Mouse (Mus musculus): ENCODE measurements around the gene Olfr228. TPM values are rescaled to one million over a fixed set of nuclear protein-coding genes. Genes with fewer than 3 reads are reported as not detected.
A peak's percentile ranks its signal among the peaks of the same experiment; 100 is the strongest.
"Not testable (repeated sequence)": the region's sequence is repeated elsewhere in the genome, so short reads cannot be mapped to it uniquely, and the experiment has no call there.

Gene Olfr228
- not detected in 2 replicates for polyA plus RNA-seq (2014; fragmentation: Nextera tagmentation; extraction: Ambion mirVana)

- no peaks in the 10 kb centered on the region for H3K27me3 ChIP-seq (ENCODE audit: control insufficient read depth, insufficient read depth, low read length)
- H3K36me3 ChIP-seq (ENCODE audit: control insufficient read depth, insufficient read depth, low read length), result no peaks in the 10 kb centered on the region
- no peak within 1 kb of the TSS for H3K4me3 ChIP-seq (ENCODE audit: low read depth, low read length)
- no peak within 1 kb of the TSS for H3K4me2 ChIP-seq (ENCODE audit: low read depth)
- H3K9ac ChIP-seq (ENCODE audit: low read length), result no peak within 1 kb of the TSS
- WGBS, result 60% methylated on average over 1 of the region's 1 CpGs
- H3K27ac ChIP-seq (ENCODE audit: low read depth, low read length), result no peak within 1 kb of the TSS
- no peak for DNase-seq (ENCODE audit: low spot score)
- no peaks in the 10 kb centered on the region for H3K9me3 ChIP-seq (ENCODE audit: control insufficient read depth, low read length)
- no peak for ATAC-seq (ENCODE audit: insufficient read depth, low FRiP score, low TSS enrichment)
- no peaks in the 10 kb centered on the region for H3K4me1 ChIP-seq (ENCODE audit: control insufficient read depth, insufficient read depth, low read length)
Observed at GRCm38 (mm10) chr2:86487286-86487685, at the start of gene Olfr228. TSS of gene Olfr228 (minus strand) at chr2:86487386.

DNA sequence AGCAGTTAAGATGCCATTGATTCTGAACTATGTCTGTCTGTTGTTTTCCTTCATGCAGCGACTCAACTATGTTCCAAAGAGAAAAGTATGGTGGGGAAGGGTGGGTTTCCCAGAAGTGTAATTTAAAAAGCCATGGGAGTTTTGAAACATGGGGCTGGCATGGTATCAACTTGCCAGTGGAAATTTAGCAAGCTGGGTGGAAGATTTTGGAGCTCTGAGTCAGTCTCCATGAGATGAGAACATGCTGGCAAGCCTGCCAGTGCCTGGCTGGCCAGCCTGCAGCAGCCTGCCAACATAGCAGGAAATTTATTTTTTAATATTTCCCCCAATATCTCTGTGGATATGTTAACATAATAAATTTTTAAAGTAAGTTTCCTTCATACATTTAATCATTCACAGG is 43.8 kb upstream of the Olfr228 start:
- no peak for ATAC-seq (ENCODE audit: insufficient read depth, low FRiP score, low TSS enrichment)
- no peaks in the 10 kb centered on the region for H3K9me3 ChIP-seq (ENCODE audit: control insufficient read depth, low read length)
- no peak for DNase-seq (ENCODE audit: low spot score)
- 73% methylated on average over 1 of the region's 1 CpGs for WGBS
- H3K27me3 ChIP-seq (ENCODE audit: control insufficient read depth, insufficient read depth, low read length), result no peaks in the 10 kb centered on the region
- no peaks in the 10 kb centered on the region for H3K36me3 ChIP-seq (ENCODE audit: control insufficient read depth, insufficient read depth, low read length)
- no peak overlapping the region for H3K27ac ChIP-seq (ENCODE audit: low read depth, low read length)
- H3K4me1 ChIP-seq (ENCODE audit: control insufficient read depth, insufficient read depth, low read length), result no peaks in the 10 kb centered on the region
- no peak overlapping the region for H3K4me2 ChIP-seq (ENCODE audit: low read depth)
- no peak overlapping the region for H3K9ac ChIP-seq (ENCODE audit: low read length)
- H3K4me3 ChIP-seq (ENCODE audit: low read depth, low read length), result no peak overlapping the region

- H3K9me3 ChIP-seq (ENCODE audit: control insufficient read depth, low read length), result no peaks in the 10 kb centered on the region
- WGBS, result 93% methylated on average over 1 of the region's 1 CpGs
- no peaks in the 10 kb centered on the region for H3K36me3 ChIP-seq (ENCODE audit: control insufficient read depth, insufficient read depth, low read length)
- H3K4me3 ChIP-seq (ENCODE audit: low read depth, low read length), result no peak within 1 kb of the TSS
- no peaks in the 10 kb centered on the region for H3K27me3 ChIP-seq (ENCODE audit: control insufficient read depth, insufficient read depth, low read length)
- no peak within 1 kb of the TSS for H3K9ac ChIP-seq (ENCODE audit: low read length)
- no peak within 1 kb of the TSS for H3K27ac ChIP-seq (ENCODE audit: low read depth, low read length)
- ATAC-seq (ENCODE audit: insufficient read depth, low FRiP score, low TSS enrichment) (no peak), DNase-seq (ENCODE audit: low spot score) (no peak)
- no peak within 1 kb of the TSS for H3K4me2 ChIP-seq (ENCODE audit: low read depth)
- H3K4me1 ChIP-seq (ENCODE audit: control insufficient read depth, insufficient read depth, low read length), result no peaks in the 10 kb centered on the region
Observed at GRCm38 (mm10) chr2:86508161-86508560, 21.0 kb upstream of the Olfr228 start, which contains the start of gene Olfr1076. TSS of gene Olfr1076 (plus strand) at chr2:86508461.

- DNase-seq (ENCODE audit: low spot score) (peak; percentile 73), ATAC-seq (ENCODE audit: insufficient read depth, low FRiP score, low TSS enrichment) (peak; percentile 89; the same call in 1 of the 2 replicates)
- Histone ChIP-seq H3K36me3 (ENCODE audit: control insufficient read depth, insufficient read depth, low read length) (no peaks in the 10 kb centered on the region), H3K4me3 (ENCODE audit: low read depth, low read length) (no peak overlapping the region), H3K9ac (ENCODE audit: low read length) (no peak overlapping the region), H3K4me2 (ENCODE audit: low read depth) (no peak overlapping the region), H3K27me3 (ENCODE audit: control insufficient read depth, insufficient read depth, low read length) (no peaks in the 10 kb centered on the region), H3K27ac (ENCODE audit: low read depth, low read length) (no peak overlapping the region), H3K9me3 (ENCODE audit: control insufficient read depth, low read length) (no peaks in the 10 kb centered on the region), H3K4me1 (ENCODE audit: control insufficient read depth, insufficient read depth, low read length) (no peaks in the 10 kb centered on the region)
- WGBS, result 40% methylated on average over 10 of the region's 10 CpGs
Observed at GRCm38 (mm10) chr2:86464442-86465109, 22.6 kb downstream of the Olfr228 start.

GRCm38 (mm10) chr2:86460434-86460833 is 26.8 kb downstream of the Olfr228 start:
- Histone ChIP-seq H3K4me2 (ENCODE audit: low read depth) (no peak overlapping the region), H3K27ac (ENCODE audit: low read depth, low read length) (no peak overlapping the region), H3K9me3 (ENCODE audit: control insufficient read depth, low read length) (no peaks in the 10 kb centered on the region), H3K27me3 (ENCODE audit: control insufficient read depth, insufficient read depth, low read length) (no peaks in the 10 kb centered on the region), H3K4me1 (ENCODE audit: control insufficient read depth, insufficient read depth, low read length) (no peaks in the 10 kb centered on the region), H3K9ac (ENCODE audit: low read length) (no peak overlapping the region), H3K4me3 (ENCODE audit: low read depth, low read length) (no peak overlapping the region), H3K36me3 (ENCODE audit: control insufficient read depth, insufficient read depth, low read length) (no peaks in the 10 kb centered on the region)
- ATAC-seq (ENCODE audit: insufficient read depth, low FRiP score, low TSS enrichment) (no peak), DNase-seq (ENCODE audit: low spot score) (no peak)
- 90% methylated on average over 1 of the region's 1 CpGs for WGBS

DNA sequence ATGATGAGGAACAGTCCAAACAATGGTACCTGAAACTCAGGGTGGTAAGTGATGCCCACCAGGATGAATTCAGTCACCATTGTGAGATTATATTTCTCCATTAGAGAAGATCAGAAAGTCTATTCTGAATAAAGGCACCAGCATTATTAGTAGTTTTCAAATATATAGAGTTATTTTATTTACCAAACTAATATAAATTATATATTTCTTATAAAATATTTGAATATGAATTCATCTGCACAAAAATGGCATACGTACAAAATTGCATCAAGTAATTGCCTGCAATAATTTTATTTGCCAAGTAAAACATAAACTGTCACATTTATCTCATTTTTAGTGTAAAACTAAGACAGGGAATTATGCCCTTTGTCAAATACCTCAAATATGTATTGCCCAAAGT is 31.0 kb downstream of the Olfr228 start, which contains the start of gene Olfr1066:
Gene Olfr1066, minus strand, starts transcription at position 101 of the 400 bp plus-strand sequence.
- no peaks in the 10 kb centered on the region for H3K27me3 ChIP-seq (ENCODE audit: control insufficient read depth, insufficient read depth, low read length)
- DNase-seq (ENCODE audit: low spot score) (no peak), ATAC-seq (ENCODE audit: insufficient read depth, low FRiP score, low TSS enrichment) (no peak)
- no peak within 1 kb of the TSS for H3K4me2 ChIP-seq (ENCODE audit: low read depth)
- H3K4me1 ChIP-seq (ENCODE audit: control insufficient read depth, insufficient read depth, low read length), result no peaks in the 10 kb centered on the region
- no peaks in the 10 kb centered on the region for H3K9me3 ChIP-seq (ENCODE audit: control insufficient read depth, low read length)
- no peaks in the 10 kb centered on the region for H3K36me3 ChIP-seq (ENCODE audit: control insufficient read depth, insufficient read depth, low read length)
- WGBS, result 90% methylated on average over 1 of the region's 1 CpGs
- H3K9ac ChIP-seq (ENCODE audit: low read length), result no peak within 1 kb of the TSS
- H3K4me3 ChIP-seq (ENCODE audit: low read depth, low read length), result no peak within 1 kb of the TSS
- H3K27ac ChIP-seq (ENCODE audit: low read depth, low read length), result no peak within 1 kb of the TSS

DNA sequence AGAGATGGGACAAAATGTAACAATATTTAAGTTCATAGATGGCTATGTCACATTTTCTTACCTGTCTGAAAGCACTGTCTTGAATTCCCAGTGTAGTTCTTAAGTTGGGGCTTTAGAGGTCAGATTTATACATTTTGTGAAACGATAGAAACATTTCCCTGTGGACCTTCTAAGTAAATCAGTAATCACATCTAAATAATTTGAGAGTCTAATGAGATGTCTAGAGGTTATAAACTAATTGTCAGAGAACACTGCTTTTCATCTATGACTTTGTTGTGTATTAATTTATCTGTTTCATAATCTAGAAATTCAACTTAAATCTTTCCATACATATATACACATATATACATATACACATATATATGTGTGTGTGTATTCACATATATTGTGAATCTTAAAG is 36.7 kb downstream of the Olfr228 start, which contains the start of gene Olfr1065:
Gene Olfr1065, minus strand, starts transcription at position 101 of the 400 bp plus-strand sequence.
- H3K9me3 ChIP-seq (ENCODE audit: control insufficient read depth, low read length); H3K36me3 ChIP-seq (ENCODE audit: control insufficient read depth, insufficient read depth, low read length); H3K4me1 ChIP-seq (ENCODE audit: control insufficient read depth, insufficient read depth, low read length); H3K4me3 ChIP-seq (ENCODE audit: low read depth, low read length); H3K27ac ChIP-seq (ENCODE audit: low read depth, low read length); H3K9ac ChIP-seq (ENCODE audit: low read length); ATAC-seq (ENCODE audit: insufficient read depth, low FRiP score, low TSS enrichment); H3K4me2 ChIP-seq (ENCODE audit: low read depth); H3K27me3 ChIP-seq (ENCODE audit: control insufficient read depth, insufficient read depth, low read length); DNase-seq (ENCODE audit: low spot score): not testable (repeated sequence)
- whole genome bisulfite sequencing, result no CpG with 5 or more reads among the region's 1 CpGs

- not testable (repeated sequence) for H3K27ac ChIP-seq (ENCODE audit: low read depth, low read length); H3K4me1 ChIP-seq (ENCODE audit: control insufficient read depth, insufficient read depth, low read length); H3K36me3 ChIP-seq (ENCODE audit: control insufficient read depth, insufficient read depth, low read length); H3K4me2 ChIP-seq (ENCODE audit: low read depth); H3K9me3 ChIP-seq (ENCODE audit: control insufficient read depth, low read length); DNase-seq (ENCODE audit: low spot score); H3K9ac ChIP-seq (ENCODE audit: low read length); ATAC-seq (ENCODE audit: insufficient read depth, low FRiP score, low TSS enrichment); H3K27me3 ChIP-seq (ENCODE audit: control insufficient read depth, insufficient read depth, low read length); H3K4me3 ChIP-seq (ENCODE audit: low read depth, low read length)
- WGBS, result 76% methylated on average over 1 of the region's 1 CpGs
Observed at GRCm38 (mm10) chr2:86442101-86442500, 45.1 kb downstream of the Olfr228 start.
